Comparison of ENCODE assay signal across 9 mouse cellular contexts in genomic region chr9:67081688-67082087, GRCm38 (mm10). TPM values are rescaled to one million over a fixed set of nuclear protein-coding genes. Genes with fewer than 3 reads are reported as not detected.
DNase-seq lines count a peak whose midpoint lies in the region; ATAC-seq lines count a peak whose summit lies in the region.
"Had no signal": no experiment of that assay in that cellular context is flagged by ENCODE, and none has a peak within 500 bp of the region (broad histone marks: within the 10 kb centered on the region; RNA-seq: fewer than 3 reads in every experiment).

No protein-coding gene starts in this region.

- peak; percentile 20 for DNase-seq in cerebellum, postnatal 10 days
- no peak for DNase-seq in cerebellum, postnatal 25 days
- DNase-seq in urinary bladder, postnatal 25 days (ENCODE audit: low spot score): peak; percentile 52
- DNase-seq in urinary bladder, adult 2 months (ENCODE audit: low spot score): no peak
- DNase-seq in heart, postnatal 4 days: peak; percentile 64
- no peak for DNase-seq in lung, postnatal 4 days
- DNase-seq: lung, adult 2 months had no signal

- no peak for ATAC-seq in megakaryocyte-erythroid progenitor cell, adult 5-6 weeks (replicated peaks; ENCODE audit: low FRiP score, low TSS enrichment, poor library complexity, severe bottlenecking)
- no peak for ATAC-seq in granulocyte monocyte progenitor cell, adult 5-6 weeks (replicated peaks; ENCODE audit: poor library complexity, severe bottlenecking)

RNA-seq across cellular contexts. Expression of gene Tpm1, which starts 32.5 kb away (rescaled TPM):
- polyA plus RNA-seq in urinary bladder, adult 2 months (2012; rRNA removed): 5,954 and 6,025 TPM in 2 replicates
- 1,000 to 10,000 TPM; 7,269 to 8,107 TPM for total RNA-seq in heart, postnatal 4 days (2021)
- total RNA-seq in megakaryocyte-erythroid progenitor cell, adult 5-6 weeks (2014; fragmentation: Nextera tagmentation): 64.9 and 77.2 TPM in 2 replicates
- 88.4 and 108 TPM in 2 replicates for total RNA-seq in megakaryocyte-erythroid progenitor cell, adult 5-6 weeks (2017)
- 25.8 and 42.1 TPM in 2 replicates for total RNA-seq in granulocyte monocyte progenitor cell, adult 5-6 weeks (2014; fragmentation: Nextera tagmentation)
- 54.2 and 57.0 TPM in 2 replicates for total RNA-seq in granulocyte monocyte progenitor cell, adult 5-6 weeks (2017)

Comparison
In these comparisons a context has a peak if more than half of its experiments do, and no peak if none do; other contexts are left out.
1. DNase-seq: peak in cerebellum, postnatal 10 days (2 of 2), urinary bladder, postnatal 25 days (single experiment) and heart, postnatal 4 days (single experiment); none in cerebellum, postnatal 25 days (0 of 2), urinary bladder, adult 2 months (single experiment) and lung, postnatal 4 days (0 of 2).
2. RNA of gene Tpm1, which starts 32.5 kb away (total RNA-seq): 7,269 to 8,107 TPM in heart, postnatal 4 days; 64.9 to 108 TPM in megakaryocyte-erythroid progenitor cell, adult 5-6 weeks and 25.8 to 57.0 TPM in granulocyte monocyte progenitor cell, adult 5-6 weeks; every median in the first group is over 10 times any median in the second.